Mouse (Mus musculus): ENCODE data around the gene Cox18.
A peak's percentile ranks its signal among the peaks of the same experiment; 100 is the strongest.
"Not testable (repeated sequence)": the region's sequence is repeated elsewhere in the genome, so short reads cannot be mapped to it uniquely, and the experiment has no call there.

Gene Cox18

DNA sequence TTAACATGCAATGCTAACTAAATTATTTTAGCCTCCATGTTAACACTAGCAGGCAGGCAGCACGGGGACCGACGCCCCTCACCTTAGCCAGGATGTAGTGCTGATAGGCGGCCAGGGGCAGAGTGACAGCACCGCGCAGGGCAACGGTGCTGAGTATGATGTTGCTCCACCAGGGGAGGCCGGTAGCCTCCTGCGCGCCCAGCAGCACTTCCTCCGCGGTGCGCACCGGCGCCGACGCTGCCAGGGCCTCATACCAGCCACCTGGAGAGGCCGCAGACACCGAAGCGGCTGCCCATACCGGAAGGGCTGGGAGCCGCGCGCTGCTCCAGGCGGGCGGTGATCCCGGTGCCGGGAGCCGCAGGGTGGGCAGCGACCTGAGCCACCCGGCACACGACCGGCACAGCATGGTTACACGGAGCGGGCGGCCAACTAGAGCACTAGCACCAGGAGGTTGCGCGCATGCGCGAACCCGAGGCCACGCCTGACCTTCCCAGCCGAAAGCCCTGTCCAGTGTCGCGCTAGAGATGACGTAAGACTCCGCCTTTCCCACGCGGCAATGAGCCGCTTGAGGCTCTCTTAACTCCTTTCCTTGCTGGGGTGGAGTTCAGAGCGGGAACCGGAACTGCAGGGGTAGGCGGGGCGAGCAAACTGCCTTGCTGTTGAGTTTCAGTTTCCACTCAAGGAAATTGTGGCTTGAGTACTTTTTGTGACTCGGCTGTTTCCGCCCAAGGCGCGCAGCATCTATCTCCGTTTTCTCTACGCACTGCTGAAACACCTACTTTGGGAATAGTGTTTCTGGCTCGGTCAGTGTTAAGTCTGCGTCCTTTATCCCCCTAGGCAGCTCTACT, at the start of gene Cox18:
Gene Cox18, minus strand, starts transcription at position 468 of the 848 bp plus-strand sequence.
- DNase-seq: peak; percentile 99

DNA sequence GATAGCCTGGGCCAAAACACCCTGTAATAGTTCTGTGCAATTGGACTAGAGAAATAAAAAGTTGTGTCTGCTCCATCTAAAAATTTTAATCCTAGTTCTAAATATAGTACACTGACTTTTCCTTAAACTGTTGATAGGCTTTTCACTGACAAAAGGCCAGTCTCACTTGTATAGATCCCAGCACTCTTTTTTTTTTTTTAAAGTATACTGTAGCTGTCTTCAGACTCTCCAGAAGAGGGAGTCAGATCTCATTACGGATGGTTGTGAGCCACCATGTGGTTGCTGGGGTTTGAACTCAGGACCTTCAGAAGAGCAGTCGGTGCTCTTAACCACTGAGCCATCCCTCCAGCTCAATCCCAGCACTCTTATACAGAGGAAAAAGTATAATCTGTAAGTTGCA, 38.4 kb upstream of the Cox18 start:
- not testable (repeated sequence) for DNase-seq

- no peak for DNase-seq
These were observed 33.2 kb upstream of the Cox18 start for GRCm38 (mm10) chr5:90257023-90257422.

DNA sequence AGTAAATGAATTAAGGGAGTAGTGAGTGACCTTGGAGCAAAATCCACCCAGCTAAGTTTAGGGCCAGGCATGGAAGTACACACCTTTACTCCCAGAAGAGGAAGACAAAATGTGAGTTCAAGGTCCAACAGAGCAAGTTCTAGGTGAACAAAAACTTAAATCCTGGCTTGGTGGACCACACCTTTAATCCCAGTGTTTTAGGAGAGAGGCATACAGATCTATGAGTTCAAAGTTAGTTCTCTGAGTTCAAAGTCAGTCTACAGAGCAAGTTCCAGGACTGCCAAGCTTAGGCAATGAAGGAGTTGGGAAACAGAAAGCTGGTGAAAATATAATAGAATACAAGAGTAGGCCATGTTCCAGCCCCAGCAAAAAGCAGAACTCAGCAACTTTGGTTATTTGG, 23.7 kb upstream of the Cox18 start:
- DNase-seq: no peak

DNA sequence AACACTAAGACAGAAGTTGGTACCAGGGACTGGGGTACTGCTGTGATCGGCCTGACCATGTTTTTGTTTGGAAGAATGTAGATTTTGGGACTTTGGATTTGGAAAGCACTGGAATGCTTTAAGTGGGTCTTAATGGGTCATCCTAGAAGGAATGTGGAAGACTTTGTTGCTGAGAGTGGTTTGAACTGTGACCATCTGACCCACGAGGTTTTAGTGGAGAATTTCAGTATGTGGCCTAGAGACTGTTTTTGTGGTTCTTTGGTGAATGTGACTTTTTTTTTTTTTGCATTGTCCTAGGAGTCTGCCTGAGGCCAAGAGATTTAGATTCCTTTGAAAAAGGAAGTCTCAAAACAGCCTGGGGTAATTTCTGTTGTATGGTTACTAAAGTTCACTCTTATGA, 23.2 kb upstream of the Cox18 start:
- DNase-seq: no peak

- no peak for DNase-seq
These were observed 22.8 kb upstream of the Cox18 start for GRCm38 (mm10) chr5:90246567-90246966.

DNA sequence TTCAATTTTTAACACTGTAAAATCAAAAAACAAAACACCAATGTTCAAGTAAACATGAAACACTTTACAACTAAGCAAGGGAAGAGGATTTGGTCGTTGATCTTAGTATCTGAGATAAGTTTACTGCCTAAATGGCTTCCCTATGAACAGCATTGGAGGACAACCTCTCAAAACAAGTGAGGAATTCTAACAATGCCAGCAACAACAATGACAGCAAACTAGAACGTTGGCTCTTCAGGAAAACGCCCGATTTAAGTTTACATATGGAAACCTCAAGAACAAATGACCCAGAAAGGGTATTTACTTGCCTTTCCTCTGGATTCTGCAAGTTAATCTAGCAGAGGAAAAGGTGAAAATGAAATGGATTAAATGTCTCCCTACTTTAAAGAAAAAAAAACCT, 21.6 kb upstream of the Cox18 start:
- no peak for DNase-seq

GRCm38 (mm10) chr5:90235217-90235616, 11.4 kb upstream of the Cox18 start:
- DNase-seq: no peak

DNA sequence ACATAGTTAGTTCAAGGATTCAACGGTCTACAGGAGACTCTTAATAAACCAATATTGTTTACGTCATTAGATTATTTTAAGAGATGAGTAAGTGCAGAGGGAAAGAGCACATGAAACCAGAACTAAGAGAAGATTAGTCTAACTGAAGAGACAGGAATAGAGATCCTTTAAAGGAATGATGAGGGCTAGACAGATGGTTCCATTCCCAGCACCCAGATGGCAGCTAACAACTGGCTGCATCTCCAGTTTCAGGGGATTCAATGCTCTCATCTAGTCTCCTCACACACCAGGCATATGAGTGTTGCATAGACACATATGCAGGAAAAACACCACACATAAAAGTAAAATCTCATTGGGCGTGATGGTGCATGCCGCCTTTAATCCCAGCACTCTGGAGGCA, 9.5 kb upstream of the Cox18 start:
- no peak for DNase-seq

- no peak for DNase-seq
These were observed 6.0 kb upstream of the Cox18 start for GRCm38 (mm10) chr5:90229760-90230159.

DNA sequence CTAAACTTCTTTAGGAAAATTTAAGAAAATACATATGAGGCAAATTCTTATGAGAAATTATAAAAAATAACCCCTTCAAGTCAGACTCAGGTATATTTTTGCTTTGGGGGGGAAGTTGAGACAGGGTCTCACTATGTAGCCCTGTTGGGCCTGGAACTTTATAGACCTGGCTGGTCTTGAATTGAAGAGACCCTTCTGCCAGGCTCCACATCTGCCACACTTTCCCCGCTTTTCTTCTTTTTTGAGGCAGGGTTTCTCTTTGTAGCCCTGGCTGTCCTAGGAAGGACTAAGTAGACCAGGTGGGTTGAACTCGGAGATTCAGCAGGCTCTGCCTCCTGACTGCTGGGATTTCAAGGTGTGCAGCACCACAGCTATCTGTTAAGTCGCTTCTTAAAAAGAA, 2.9 kb upstream of the Cox18 start:
- no peak for DNase-seq

DNA sequence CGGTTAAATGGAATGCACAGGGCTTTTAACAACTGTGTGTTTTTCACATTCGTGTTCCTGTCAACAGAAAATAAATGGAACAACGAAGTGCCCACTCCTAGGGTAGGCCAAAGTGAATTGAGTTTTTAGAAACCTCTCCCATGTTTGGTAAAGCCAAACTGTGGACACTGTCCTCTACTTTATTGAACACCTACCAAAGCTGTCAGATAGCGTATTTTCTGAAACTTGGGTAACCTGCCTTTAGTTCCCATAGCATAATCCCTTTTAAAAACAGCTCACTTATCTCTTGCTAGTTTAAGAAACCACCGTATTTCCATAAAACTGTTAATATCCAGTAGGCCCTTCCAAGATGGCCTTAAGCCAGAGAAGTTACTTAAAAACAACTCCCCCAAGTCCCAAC, 929 bp upstream of the Cox18 start:
- no peak for DNase-seq

DNA sequence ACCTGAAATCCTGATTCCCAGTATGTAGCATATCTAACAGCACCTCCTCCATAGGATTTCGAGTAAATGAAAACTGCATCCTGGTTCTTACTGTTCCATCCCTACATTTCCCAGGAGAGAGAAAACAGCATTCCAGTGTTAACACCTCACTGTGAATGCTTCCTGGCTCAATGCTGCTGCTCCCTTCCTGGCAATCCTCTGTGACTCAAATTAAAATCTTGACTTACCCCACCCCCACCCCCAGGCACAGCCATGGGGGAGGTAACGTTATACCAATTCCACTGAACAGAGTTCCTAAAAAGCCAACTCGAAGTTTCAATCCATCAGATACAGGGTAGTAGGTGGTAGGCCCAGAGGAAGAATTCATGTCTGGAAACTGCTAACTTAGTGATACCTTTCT, 864 bp downstream of the Cox18 start:
- peak in 1 of 2 experiments; percentile 15 for DNase-seq

DNA sequence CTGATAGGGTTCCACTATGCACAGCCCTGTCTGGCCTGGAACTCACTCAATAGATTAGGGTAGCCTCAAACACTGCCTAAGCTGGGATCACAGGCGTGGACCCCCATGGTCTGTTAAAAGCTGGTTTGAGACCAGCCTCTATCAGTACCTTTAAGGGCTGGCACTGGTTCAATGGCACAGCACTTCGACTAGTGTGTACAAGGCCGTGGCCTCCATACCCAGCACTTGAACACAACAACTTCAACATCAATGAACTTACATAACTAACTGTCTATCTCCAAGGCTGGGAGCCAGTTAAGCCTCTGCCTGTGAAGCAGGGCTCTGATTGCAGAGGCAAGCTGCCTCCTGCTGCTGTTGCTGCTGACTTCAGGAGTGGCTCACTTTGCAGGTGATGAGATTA, 6.0 kb downstream of the Cox18 start:
- no peak for DNase-seq

GRCm38 (mm10) chr5:90217226-90217625, 6.6 kb downstream of the Cox18 start:
- DNase-seq: no peak

DNA sequence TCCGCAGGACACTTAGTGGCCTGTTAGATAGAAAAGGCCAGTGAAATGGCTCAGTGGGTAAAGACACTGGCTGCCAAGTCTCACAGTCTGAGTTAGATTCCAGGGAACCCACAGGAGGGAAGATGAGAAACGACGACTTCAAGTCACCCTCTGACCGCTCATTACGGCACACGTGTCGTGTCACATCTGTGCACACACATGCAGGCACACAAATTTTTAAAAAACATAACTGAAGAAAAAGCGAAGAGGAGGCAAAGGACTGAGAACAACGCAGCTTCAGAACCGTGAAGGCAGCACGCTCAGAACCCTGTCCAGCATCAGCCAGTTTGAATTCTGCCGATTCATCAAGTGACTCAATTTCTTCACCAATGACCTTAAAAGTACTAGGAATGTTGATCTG, 10.4 kb downstream of the Cox18 start:
- no peak for DNase-seq

- peak; percentile 66 to 81 for DNase-seq
These were observed 20.6 kb downstream of the Cox18 start for GRCm38 (mm10) chr5:90203168-90203567.

- DNase-seq: no peak
These were observed 21.2 kb downstream of the Cox18 start for GRCm38 (mm10) chr5:90202447-90203117.

DNA sequence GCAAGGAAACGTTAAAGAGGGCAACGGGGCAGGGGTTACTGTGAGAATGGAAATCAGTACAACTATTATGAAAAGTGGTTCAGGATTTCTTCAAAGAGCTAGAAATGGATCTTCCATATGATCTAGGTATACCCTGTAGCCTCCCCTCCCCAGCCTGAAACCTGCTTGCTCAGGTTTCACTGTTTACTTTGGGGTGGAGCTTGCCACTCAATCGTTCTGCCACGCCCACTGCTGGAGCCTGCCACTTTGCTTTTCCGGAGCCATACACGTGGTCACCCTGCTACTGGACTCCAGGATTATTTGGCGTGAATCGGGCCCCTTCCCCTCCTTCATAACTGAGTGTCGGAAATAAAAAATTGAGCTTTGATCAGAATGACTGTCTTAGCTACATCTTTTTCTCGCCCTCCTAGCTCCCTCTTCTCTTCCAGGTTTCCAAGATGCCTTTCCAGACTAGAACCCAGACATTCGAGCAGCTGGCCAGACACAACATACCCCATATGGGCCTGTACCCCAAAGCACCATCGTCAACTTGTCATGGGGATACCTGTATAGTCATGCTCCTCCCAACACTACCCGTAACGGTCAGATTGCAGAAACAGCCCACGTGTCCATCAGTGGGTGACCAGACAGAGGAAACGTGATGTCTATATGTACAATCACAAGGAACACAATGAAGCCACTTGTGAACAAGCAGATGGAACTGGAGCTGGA, 23.7 kb downstream of the Cox18 start:
- no peak for DNase-seq

- DNase-seq: peak; percentile 85 to 90
These were observed 29.0 kb downstream of the Cox18 start for GRCm38 (mm10) chr5:90194831-90195230.

DNA sequence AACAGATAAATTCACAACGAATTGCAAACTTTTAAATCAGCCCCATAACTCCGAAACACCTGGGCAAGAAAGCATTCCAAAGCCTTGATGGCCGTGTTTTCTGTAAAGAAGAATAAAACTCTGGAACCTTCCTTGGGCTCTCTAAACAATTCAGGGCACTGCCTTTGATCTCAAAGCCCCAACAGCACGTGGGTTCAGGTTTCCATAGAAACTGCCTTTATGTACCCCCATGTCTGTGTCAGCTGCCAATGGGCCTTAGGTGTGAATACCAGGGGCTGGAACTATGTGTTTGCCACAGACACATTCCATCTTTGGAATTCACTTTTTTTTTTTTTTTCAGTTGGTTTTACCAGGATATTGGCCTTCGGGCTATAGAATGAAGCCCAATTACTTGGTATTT, 41.0 kb downstream of the Cox18 start:
- DNase-seq: no peak

GRCm38 (mm10) chr5:90179094-90179493, 44.7 kb downstream of the Cox18 start:
- no peak for DNase-seq

GRCm38 (mm10) chr5:90178116-90178515, 45.7 kb downstream of the Cox18 start:
- DNase-seq: no peak
